Mouse (Mus musculus): ENCODE results near the gene Herc2.
"Not testable (repeated sequence)": the region's sequence is repeated elsewhere in the genome, so short reads cannot be mapped to it uniquely, and the experiment has no call there.

The Herc2 gene

GRCm38 (mm10) chr7:56049831-56050321 lies at the start of gene Herc2:
Gene Herc2, plus strand, starts transcription at chr7:56050196.
- DNase-seq = peak; percentile 100

GRCm38 (mm10) chr7:56010318-56011017 lies 39.5 kb upstream of the Herc2 start:
- DNase-seq = peak; percentile 24

DNA sequence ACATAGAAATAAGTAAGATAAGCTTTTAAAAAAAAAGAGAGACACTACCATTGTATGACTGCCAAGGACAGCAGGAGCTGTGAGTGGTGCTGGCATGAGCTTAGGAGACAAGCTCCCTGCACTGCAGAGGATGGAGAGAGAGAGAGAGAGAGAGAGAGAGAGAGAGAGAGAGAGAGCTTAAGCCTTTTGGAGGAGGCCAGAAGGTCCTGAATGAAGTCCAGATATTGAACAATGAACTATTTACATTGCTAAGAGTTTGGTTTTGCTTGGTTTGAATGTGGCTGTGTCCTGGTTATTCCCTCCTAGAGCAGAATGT lies 39.0 kb upstream of the Herc2 start:
- no peak for DNase-seq

DNA sequence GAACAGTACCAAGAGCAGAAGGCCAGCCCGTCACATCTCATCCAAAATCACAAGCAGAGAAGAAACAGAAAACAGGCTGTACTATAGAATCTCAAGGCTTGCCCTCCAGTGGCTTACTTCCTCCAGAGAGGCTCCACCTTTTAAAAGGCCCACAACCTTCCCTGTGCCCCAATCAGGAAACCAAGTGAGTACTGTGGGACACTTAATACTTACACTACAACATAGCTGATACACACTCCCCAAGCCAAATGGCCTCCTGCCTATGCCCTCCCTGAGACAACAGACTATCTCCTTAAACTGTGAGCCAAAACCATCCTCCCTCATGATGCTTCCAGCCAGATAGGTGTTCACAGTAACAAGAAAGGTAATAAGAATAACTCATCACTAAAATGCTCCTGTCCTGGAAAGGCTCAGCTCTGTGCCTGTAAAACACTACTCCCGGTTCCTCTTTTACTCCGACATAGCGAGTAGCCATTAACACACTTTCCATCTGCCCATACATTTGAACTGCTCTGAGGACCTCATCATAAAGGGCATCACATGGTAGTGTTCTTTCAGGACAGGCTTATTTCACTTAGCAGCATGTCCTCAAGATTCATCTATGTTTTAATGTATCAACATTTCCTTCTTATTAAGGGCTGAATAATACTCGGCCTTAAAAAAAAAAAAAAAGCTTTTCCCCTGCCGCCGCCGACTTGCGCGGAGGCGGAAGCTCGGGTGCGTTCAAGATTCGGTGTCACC lies 36.6 kb upstream of the Herc2 start:
- no peak for DNase-seq

- DNase-seq = not testable (repeated sequence)
Measured at GRCm38 (mm10) chr7:56014002-56014702, 35.8 kb upstream of the Herc2 start.

DNA sequence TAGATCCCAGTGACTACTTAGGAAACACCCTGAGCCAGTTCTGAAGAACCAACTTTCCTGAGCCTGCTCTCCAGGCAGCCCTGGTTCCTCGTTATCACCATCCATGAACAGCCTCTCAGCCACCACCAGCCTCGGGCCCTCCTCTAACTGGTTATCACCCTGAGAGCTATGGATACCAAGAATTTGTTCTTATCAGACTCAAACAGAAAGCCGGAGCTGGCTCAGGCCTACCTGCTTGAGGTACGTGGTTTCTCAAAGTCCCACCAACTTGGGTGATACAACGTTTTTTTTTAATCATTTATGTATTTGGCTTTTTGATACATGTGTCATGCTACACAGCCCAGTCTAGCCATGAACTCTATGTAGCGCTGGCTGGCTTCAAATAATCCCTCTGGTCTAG lies 34.8 kb upstream of the Herc2 start:
- DNase-seq = no peak

DNA sequence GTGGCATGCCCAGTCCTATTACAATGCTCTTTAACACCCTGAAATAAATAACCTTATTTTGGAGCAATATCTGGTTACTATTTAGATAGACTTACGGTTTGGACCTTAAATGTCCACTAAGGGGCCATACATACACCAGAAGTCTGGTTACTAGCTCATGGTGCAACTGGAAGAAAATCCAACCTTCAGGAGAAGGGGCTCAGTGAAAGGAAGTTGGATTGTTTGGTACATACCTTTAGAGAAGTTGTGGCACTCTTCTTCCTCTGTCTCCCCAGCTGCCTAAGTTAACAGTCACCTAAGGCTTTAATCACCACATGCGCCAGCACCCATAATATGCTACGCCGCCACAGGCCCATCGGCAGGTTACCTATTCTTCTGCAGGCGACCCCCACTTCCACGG lies 34.2 kb upstream of the Herc2 start:
- DNase-seq = no peak

GRCm38 (mm10) chr7:56017761-56018160 lies 32.2 kb upstream of the Herc2 start:
- DNase-seq = no peak

DNA sequence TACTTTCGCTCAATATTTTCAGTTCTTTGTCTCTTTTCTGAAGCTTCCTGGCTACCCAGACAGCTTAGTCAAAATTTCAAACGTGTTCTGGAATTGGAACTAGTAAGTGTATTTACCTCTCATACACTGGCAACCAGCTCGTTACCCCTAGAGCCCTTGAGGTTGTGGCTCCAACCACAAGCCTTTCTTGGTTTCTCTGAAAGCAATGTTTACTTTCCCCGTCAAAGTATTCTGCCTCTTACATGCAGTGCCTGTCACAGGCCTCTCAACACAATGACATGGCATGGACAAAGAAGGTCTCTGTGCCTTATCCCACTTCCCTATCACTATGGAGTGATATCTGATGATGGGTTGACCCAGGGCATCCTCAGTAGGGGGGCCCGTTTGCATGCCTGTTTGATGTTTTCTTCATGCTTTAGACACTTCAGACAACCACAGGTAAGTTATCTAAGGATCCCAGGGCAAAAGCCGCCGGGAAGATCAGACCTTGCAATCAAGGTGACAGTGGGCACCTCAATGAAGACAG lies 31.5 kb upstream of the Herc2 start:
- DNase-seq = no peak

- peak; percentile 54 for DNase-seq
Measured at GRCm38 (mm10) chr7:56018972-56019929, 30.7 kb upstream of the Herc2 start.

- no peak for DNase-seq
Measured at GRCm38 (mm10) chr7:56019930-56020253, 30.1 kb upstream of the Herc2 start, which contains the start of gene Nipa1. Gene Nipa1, minus strand, starts transcription at chr7:56019954.

- DNase-seq = no peak
Measured at GRCm38 (mm10) chr7:56023586-56023985, 26.4 kb upstream of the Herc2 start.

DNA sequence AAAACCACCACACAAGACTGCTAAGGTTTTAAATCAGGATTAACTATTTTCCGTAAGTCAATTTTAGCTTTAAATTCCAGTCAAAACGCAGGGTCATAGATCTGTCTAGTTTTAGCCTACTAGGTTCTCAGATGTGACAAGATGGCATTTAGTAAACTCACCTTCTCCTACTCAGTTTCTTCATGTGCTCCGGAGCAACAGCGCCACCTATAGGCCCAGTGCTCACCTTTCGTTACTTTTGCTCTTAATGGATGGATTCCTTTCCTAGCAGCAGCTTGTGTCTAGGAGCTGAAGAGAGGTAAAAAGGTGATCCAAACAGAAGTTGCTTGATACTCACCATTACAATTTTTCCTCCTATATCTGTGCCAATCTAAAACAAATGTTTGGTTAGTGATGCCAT lies 7.6 kb upstream of the Herc2 start:
- peak; percentile 57 for DNase-seq

GRCm38 (mm10) chr7:56043577-56044266 lies 6.3 kb upstream of the Herc2 start:
- DNase-seq = no peak

GRCm38 (mm10) chr7:56044267-56044629 lies 5.7 kb upstream of the Herc2 start:
- no peak for DNase-seq

DNA sequence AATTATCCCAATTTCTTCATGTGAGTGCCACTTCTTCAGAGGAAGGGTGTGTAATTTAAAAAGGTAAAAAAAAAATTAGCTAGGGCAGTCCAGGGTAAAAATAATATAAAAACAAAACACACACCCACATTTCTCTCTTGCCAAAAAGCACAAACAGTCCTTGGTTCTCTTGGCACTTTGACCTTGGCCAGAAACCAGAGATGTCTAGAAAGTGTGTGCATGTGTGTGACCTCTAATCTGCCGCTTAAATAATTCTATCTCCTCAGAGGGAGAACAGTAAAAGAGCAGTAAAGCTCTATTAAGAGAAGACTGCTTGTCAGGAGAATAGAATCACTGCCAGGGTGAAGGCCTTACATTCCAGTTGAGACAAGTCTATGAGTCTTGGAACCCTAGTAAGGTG lies 2.8 kb upstream of the Herc2 start:
- DNase-seq = no peak

DNA sequence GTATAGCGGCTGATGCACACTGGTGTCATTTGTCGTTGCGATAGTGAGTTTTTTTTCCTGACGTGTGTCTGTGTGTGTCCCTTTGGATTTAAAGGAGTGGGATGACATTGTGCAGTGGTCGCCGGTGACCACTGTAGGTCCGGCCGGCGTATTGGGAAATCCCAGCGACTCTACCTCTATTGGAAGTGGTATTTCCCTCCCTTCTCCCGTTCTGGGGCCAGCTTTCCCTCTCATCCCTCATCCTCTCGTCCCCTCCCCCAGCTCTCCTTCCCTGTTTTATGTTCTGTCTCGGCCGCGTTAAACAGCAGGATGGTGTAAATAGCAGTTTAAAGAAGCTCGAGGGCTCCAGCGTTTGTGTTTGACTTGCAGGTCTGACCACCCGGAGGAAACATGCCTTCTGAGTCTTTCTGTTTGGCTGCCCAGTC lies 503 bp downstream of the Herc2 start:
- DNase-seq = peak; percentile 30

GRCm38 (mm10) chr7:56052996-56053395 lies 3.0 kb downstream of the Herc2 start:
- no peak for DNase-seq

DNA sequence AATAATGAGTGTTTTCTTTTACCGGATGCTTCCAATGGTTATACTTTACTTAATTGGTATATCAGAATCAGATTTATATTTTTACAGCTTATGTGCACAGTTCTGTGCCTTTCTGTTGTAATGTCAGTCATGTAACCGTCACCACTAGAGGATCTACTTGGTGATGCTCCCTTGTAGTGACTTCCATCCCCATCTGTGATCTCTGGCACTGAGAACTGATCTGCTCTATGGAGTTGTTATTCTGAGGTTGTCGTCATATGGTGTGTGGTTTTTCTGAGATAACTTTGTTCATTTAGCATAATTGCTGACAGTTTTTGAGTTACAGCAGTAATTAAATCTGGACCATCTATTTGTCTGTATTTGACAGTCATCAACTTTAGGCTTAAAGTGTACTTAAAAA lies 5.3 kb downstream of the Herc2 start:
- DNase-seq = no peak

- DNase-seq = peak; percentile 72
Measured at GRCm38 (mm10) chr7:56064876-56065275, 14.9 kb downstream of the Herc2 start.

DNA sequence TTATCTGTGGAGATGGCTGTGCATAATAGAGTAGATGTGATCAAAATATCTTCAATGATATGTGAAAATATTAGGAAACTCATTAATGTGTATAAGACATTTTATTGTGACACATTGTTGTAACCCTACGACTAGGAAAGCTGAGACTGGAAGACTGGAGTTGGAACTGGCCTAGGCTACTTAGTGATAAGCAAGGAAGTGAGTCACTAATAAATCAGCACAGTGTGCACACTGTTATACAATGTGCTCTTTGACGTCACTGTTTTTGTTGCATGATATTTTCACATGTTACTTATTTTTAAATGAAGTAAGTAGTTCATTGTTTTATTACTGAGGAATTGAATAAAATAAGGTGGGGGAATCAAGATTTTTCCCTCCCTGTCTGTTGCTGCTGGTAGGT lies 16.1 kb downstream of the Herc2 start:
- no peak for DNase-seq

GRCm38 (mm10) chr7:56066634-56067033 lies 16.6 kb downstream of the Herc2 start:
- no peak for DNase-seq
